Mouse (Mus musculus) limb, embryonic 15.5 days (tissue): ENCODE measurements around the gene Mov10l1. TPM values are rescaled to one million over a fixed set of nuclear protein-coding genes. Genes with fewer than 3 reads are reported as not detected.

ENCODE experiments used
- ATAC-seq: fragments of 200-750 bp; cut with Nextera tagmentation; 2 replicates; pipeline ENCODE4 v1.8.0; 2017; ENCODE audit warnings: low read depth, moderate TSS enrichment; ENCODE audit not compliant: insufficient number of reproducible peaks, low FRiP score, low TSS enrichment
- H3K27ac ChIP-seq: fragments of 300-500 bp; sonication (generic); 2 replicates; pipeline ENCODE4 v1.5.1; 2015; ENCODE audit warnings: moderate library complexity, mild to moderate bottlenecking, inconsistent platforms
- H3K27me3 ChIP-seq: fragments of 300-500 bp; sonication (generic); 2 replicates; pipeline ENCODE4 v1.6.1; 2015; ENCODE audit warnings: inconsistent platforms
- H3K36me3 ChIP-seq: fragments of 300-500 bp; sonication (generic); 2 replicates; pipeline ENCODE4 v1.6.1; 2015; ENCODE audit warnings: inconsistent platforms
- H3K4me1 ChIP-seq: fragments of 300-500 bp; sonication (generic); 2 replicates; pipeline ENCODE4 v1.6.1; 2015; ENCODE audit warnings: inconsistent platforms
- H3K4me2 ChIP-seq: fragments of 300-500 bp; sonication (generic); 2 replicates; pipeline ENCODE4 v1.6.1; 2015; ENCODE audit warnings: mild to moderate bottlenecking, inconsistent platforms
- H3K4me3 ChIP-seq: fragments of 300-500 bp; sonication (generic); 2 replicates; pipeline ENCODE4 v1.5.1; 2015; ENCODE audit warnings: mild to moderate bottlenecking, inconsistent platforms
- H3K9ac ChIP-seq: fragments of 300-500 bp; sonication (generic); 2 replicates; pipeline ENCODE4 v1.6.1; 2015; ENCODE audit warnings: inconsistent platforms
- H3K9me3 ChIP-seq: fragments of 300-500 bp; sonication (generic); 2 replicates; pipeline ENCODE4 v1.6.1; 2016; ENCODE audit warnings: inconsistent platforms
- WGBS: fragments of 180-500 bp; shearing (Covaris S2); methylation state at CpG from one replicate; pipeline ENCODE4 v1.1.7; 2015; 5-methylcytosine and 5-hydroxymethylcytosine counted together
- polyA plus RNA-seq: library from polyadenylated mRNA; unstranded; fragments of >200 nt; fragmentation: Nextera tagmentation; extraction: Ambion mirVana; gene quantifications from 2 replicates; pipeline ENCODE4 v1.2.1, GENCODE M21; 2015

Mov10l1 gene
- polyA plus RNA-seq, 1 experiment from 2014 or later, result 0.08 TPM

DNA sequence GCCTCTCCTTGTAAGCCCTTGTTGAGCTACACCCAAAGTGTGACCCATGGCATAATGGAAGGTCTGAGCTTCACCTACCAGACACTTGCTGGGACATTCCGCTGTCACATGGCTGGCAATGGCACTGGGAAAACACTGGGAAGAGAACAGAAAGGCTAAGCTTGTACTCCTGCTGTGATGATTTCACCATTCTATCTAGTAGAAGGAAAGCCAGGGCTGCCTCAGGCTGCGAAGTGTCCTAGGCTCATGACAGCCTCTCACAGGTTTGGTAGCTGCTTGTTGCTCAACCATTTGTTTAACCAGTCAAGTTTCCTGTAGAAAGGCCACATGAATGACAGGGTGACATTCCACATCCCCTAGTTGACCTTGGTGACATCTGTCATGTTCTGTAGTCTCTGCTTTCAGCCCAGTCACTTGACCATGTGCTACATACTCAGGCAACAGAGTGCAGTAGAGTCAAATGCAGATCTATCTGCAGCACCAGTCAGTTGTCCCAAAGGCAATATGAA is 18.6 kb upstream of the Mov10l1 start:
- 83% methylated on average over 2 of the region's 2 CpGs for WGBS
- Histone ChIP-seq H3K4me1 (no peaks in the 10 kb centered on the region), H3K4me3 (no peak overlapping the region), H3K9ac (no peak overlapping the region), H3K4me2 (no peak overlapping the region), H3K36me3 (no peaks in the 10 kb centered on the region), H3K9me3 (no peaks in the 10 kb centered on the region), H3K27me3 (0 out of 2 replicates have a peak, but pooled peaks cover 4% of the 10 kb centered on the region), H3K27ac (no peak overlapping the region)
- no peak for ATAC-seq

DNA sequence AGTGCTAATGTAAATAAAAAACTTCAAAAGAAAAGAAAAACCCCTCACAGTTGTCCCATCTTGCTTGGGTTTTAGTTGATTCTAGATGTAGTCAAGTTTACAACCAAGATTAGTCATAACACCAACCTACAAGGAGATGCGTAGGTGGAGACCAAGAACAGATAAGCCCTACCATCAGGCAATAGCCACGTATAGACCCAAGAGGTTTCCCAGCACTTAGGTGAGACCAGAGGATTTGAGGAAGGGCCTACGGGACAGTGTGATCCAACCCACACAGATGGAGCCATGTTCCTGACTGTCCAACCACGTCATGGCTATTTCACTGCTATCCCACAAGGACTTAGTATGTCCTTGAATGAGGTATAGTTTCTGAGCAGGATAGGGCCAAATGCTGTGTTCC is 10.4 kb upstream of the Mov10l1 start:
- no peaks in the 10 kb centered on the region for H3K36me3 ChIP-seq
- H3K4me2 ChIP-seq, result no peak overlapping the region
- ATAC-seq, result no peak
- H3K27me3 ChIP-seq, result no peaks in the 10 kb centered on the region
- H3K4me1 ChIP-seq, result no peaks in the 10 kb centered on the region
- H3K4me3 ChIP-seq, result no peak overlapping the region
- H3K9ac ChIP-seq, result no peak overlapping the region
- H3K9me3 ChIP-seq, result no peaks in the 10 kb centered on the region
- 86% methylated on average over 4 of the region's 4 CpGs for WGBS
- H3K27ac ChIP-seq, result no peak overlapping the region

DNA sequence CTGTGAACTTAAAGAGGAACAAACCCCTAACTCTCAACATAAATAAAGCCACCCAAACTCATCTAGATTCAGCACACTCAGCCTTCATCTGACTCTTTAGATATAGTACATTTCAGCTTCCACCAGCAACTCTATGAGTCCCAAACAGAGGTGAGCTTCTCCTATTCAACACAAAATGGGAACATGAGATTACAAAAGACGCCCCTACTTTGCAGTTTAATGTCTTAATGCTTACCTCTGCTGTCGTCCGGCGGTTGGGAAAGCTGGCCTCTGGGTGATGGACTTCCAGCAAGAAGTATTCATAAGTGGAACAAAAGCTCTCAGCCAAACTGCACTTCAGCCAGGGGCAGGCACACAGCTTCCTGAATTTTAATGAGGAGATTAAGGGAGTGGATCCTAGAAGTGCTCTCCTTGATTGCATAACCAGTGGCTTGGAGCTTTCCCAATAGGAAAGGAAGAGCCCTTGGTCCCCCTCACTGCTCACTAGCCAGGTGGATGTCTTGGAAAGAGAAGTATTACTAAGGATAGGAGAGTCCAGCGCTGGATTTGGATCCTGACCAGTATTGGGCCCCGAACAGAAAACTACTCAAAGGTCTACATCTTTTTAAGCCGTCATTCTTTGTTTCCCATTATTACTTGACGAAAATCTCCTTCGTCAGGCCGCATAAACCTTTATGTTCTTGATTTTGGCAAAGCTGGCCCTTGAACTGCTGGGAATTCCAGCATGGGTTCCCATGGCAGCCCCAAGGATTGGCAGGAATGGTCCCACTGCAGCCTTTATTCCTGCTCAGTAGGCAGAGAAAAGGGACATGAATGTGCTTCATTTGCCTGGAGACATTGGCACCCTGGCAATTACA is 4.2 kb upstream of the Mov10l1 start, which contains the start of gene Mlc1:
TSS of gene Mlc1 (minus strand) at position 727 of the 857 bp plus-strand sequence.
- Histone ChIP-seq H3K36me3 (no peaks in the 10 kb centered on the region), H3K9ac (no peak within 1 kb of the TSS), H3K4me1 (no peaks in the 10 kb centered on the region), H3K9me3 (no peaks in the 10 kb centered on the region), H3K4me3 (no peak within 1 kb of the TSS), H3K4me2 (no peak within 1 kb of the TSS), H3K27me3 (no peaks in the 10 kb centered on the region), H3K27ac (no peak within 1 kb of the TSS)
- ATAC-seq, result no peak
- WGBS, result 73% methylated on average over 10 of the region's 10 CpGs

DNA sequence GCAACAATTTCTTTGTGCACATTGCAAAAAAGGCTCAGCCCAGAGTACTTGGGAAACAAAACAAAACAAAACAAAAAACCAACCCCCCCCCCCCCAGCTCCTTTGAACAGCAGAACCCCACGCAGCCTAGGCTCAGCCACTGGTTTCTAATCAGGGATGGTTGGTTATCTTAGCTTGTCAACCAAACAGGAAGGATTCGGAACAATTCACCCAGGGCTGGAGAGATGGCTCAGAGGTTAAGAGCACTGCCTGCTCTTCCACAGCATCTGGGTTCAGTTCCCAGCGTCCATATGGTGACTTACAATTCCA is 3.6 kb upstream of the Mov10l1 start:
- Histone ChIP-seq H3K27me3 (no peaks in the 10 kb centered on the region), H3K27ac (no peak overlapping the region), H3K4me2 (no peak overlapping the region), H3K9me3 (no peaks in the 10 kb centered on the region), H3K4me3 (no peak overlapping the region), H3K36me3 (no peaks in the 10 kb centered on the region), H3K4me1 (no peaks in the 10 kb centered on the region), H3K9ac (no peak overlapping the region)
- 77% methylated on average over 3 of the region's 3 CpGs for WGBS
- no peak for ATAC-seq

DNA sequence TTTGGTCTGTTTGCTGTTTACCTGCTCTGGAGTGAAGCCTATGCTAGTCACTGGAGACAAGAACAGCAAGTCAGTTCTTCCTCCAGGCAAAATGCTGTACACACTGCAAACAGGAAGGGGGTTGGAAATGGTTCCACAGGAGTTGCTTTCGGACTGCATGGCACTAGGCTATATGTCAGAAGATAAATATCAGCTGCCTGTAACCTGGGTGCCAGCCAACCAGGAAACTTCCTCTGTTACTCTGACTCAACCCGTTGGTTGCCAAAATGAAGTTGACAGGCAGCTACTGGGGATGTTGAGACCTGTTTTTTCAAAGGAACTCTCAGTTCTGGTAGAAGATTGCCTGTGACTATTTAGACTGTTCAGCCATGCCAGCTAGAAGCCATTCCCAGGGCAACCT is 6.5 kb downstream of the Mov10l1 start:
- Histone ChIP-seq H3K4me3 (no peak overlapping the region), H3K36me3 (no peaks in the 10 kb centered on the region), H3K9ac (no peak overlapping the region), H3K9me3 (no peaks in the 10 kb centered on the region), H3K27me3 (no peaks in the 10 kb centered on the region), H3K4me2 (no peak overlapping the region), H3K4me1 (no peaks in the 10 kb centered on the region), H3K27ac (no peak overlapping the region)
- 42% methylated on average over 2 of the region's 2 CpGs for WGBS
- ATAC-seq, result no peak

DNA sequence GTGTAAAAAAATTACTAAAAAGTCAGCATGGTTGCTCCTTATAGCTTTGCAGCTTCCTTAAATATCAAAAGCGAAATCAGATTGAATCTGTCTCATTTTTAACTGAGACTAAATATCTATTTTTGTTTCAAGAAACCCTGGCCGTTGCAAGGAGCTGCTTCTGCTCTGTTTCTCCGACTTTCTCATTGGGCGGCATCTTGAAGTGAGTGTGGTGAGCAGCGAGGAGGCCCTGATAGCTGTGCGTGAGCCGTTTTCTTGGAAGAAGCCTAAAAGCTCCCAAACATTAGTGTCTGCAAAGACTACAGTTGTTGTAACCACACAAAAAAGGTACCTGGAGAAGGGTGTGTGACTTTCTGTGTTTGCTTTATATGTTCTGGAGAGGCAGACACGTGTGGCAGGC is 15.9 kb downstream of the Mov10l1 start:
- Histone ChIP-seq H3K27ac (no peak overlapping the region), H3K36me3 (no peaks in the 10 kb centered on the region), H3K27me3 (no peaks in the 10 kb centered on the region), H3K4me2 (no peak overlapping the region), H3K4me3 (no peak overlapping the region), H3K9me3 (no peaks in the 10 kb centered on the region), H3K9ac (no peak overlapping the region), H3K4me1 (no peaks in the 10 kb centered on the region)
- 72% methylated on average over 8 of the region's 8 CpGs for WGBS
- ATAC-seq, result no peak

DNA sequence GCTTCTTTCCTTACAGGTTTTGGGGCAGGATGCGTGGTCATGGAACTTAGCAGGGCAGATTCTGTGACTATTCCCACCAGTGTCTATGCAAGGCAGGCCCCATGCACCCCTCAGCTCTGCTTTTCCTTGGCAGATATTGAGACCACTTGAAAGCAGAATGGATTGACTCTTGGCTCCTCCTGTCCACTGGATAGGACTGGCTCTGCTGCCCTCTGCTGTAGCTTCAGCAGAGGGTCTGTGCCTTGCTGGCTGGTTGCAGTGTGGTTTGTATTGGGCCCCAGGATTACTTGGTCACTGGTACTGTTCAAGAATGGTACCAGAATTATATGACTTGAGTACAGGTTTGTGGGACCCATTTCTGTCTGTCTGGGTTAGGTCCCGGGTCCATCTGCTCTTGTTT is 16.4 kb downstream of the Mov10l1 start:
- Histone ChIP-seq H3K27ac (no peak overlapping the region), H3K4me2 (no peak overlapping the region), H3K27me3 (no peaks in the 10 kb centered on the region), H3K9ac (no peak overlapping the region), H3K4me1 (no peaks in the 10 kb centered on the region), H3K36me3 (no peaks in the 10 kb centered on the region), H3K4me3 (no peak overlapping the region), H3K9me3 (no peaks in the 10 kb centered on the region)
- no peak for ATAC-seq
- WGBS, result 85% methylated on average over 2 of the region's 2 CpGs

DNA sequence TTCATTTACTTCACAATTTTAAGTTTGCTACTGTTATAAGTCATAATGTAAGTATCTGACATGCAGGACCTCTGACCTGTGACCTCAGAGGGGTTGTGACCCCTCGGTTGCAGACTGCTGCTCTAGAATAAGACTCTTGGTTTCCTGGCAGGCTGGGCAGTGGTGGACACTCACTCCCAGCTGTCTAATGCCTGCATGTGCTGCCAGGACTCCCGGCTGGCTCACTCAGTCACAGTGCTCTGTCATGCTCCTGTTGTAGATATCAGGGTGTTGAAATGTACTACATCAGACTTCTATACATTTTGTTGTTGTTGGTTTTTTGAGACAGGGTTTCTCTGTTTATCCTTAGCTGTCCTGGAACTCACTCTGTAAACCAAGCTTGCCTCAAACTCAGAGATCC is 17.7 kb downstream of the Mov10l1 start:
- H3K4me1 ChIP-seq, result no peaks in the 10 kb centered on the region
- no peak overlapping the region for H3K4me3 ChIP-seq
- no peak for ATAC-seq
- H3K9ac ChIP-seq, result no peak overlapping the region
- 70% methylated on average over 2 of the region's 2 CpGs for WGBS
- no peaks in the 10 kb centered on the region for H3K36me3 ChIP-seq
- no peak overlapping the region for H3K4me2 ChIP-seq
- H3K27me3 ChIP-seq, result no peaks in the 10 kb centered on the region
- H3K9me3 ChIP-seq, result no peaks in the 10 kb centered on the region
- no peak overlapping the region for H3K27ac ChIP-seq

DNA sequence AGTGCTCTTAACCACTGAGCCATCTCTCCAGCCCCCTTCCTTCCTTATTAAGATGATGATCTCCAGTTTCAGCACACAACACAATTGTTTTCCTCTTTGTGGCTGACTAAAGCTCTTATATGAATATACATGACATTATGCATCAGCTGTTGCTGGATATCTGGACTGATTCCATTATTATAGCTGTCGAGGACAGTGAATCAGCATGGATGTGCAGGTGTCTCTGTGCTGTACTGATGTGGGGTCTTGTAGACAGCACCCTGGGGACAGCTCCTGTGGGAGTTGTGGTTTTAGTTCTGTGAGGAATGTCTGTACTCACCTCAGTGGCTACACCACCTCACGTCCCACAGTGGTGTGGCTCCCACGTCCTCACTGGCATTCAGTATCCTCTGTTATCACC is 18.5 kb downstream of the Mov10l1 start:
- WGBS, result 66% methylated on average over 3 of the region's 3 CpGs
- no peaks in the 10 kb centered on the region for H3K27me3 ChIP-seq

DNA sequence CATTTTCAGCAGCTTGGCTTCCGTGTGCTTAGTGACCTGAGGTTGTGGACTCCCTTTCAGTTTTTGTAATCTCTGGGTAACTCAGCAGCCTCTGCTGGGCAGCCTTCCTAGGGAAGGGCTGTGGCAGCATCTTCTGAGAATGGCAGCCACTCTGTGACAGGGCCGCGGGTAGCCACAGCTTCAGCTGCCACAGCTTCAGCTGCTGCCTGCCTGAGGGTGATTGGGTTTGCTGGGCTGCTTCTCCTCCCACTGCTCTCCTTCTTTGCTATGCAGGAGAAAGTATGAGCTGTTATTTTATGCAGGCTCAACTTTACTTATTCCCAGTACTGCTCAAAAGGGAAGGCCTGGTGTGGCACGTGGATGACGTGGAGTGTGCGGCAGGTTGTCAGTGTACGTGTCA is 24.3 kb downstream of the Mov10l1 start:
- Histone ChIP-seq H3K4me3 (no peak overlapping the region), H3K27ac (no peak overlapping the region), H3K9ac (no peak overlapping the region), H3K9me3 (no peaks in the 10 kb centered on the region), H3K27me3 (no peaks in the 10 kb centered on the region), H3K36me3 (no peaks in the 10 kb centered on the region), H3K4me2 (no peak overlapping the region), H3K4me1 (no peaks in the 10 kb centered on the region)
- ATAC-seq, result no peak
- WGBS, result 84% methylated on average over 7 of the region's 7 CpGs

More for the DNA sequence above, 18.5 kb downstream of the Mov10l1 start:
- no peak for ATAC-seq
- Histone ChIP-seq H3K36me3 (no peaks in the 10 kb centered on the region), H3K4me2 (no peak overlapping the region), H3K27ac (no peak overlapping the region), H3K4me3 (no peak overlapping the region), H3K9ac (no peak overlapping the region), H3K9me3 (no peaks in the 10 kb centered on the region), H3K4me1 (no peaks in the 10 kb centered on the region)

DNA sequence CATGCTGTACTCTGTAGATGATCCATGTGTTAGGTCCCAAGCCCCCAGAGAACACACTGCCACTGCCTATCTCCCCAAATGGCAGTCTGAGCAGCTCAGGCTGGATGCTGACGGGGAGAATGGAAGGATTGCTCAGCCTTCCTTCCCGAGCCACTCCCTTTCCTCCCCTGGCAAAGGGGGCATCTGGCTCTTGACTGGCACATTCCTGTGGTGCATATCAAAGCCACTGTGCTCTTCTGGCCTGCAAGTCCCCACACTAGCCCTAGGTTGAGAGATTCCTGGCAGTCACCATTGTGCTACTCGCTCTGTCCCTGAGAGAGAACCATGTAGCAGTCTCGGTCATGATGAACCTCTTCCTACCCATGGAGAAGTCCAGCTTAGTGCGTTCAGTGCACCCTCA is 25.1 kb downstream of the Mov10l1 start:
- WGBS, result 76% methylated on average over 5 of the region's 5 CpGs
- Histone ChIP-seq H3K36me3 (no peaks in the 10 kb centered on the region), H3K4me1 (no peaks in the 10 kb centered on the region), H3K9me3 (no peaks in the 10 kb centered on the region), H3K4me3 (no peak overlapping the region), H3K9ac (no peak overlapping the region), H3K4me2 (no peak overlapping the region), H3K27ac (no peak overlapping the region), H3K27me3 (no peaks in the 10 kb centered on the region)
- ATAC-seq, result no peak

DNA sequence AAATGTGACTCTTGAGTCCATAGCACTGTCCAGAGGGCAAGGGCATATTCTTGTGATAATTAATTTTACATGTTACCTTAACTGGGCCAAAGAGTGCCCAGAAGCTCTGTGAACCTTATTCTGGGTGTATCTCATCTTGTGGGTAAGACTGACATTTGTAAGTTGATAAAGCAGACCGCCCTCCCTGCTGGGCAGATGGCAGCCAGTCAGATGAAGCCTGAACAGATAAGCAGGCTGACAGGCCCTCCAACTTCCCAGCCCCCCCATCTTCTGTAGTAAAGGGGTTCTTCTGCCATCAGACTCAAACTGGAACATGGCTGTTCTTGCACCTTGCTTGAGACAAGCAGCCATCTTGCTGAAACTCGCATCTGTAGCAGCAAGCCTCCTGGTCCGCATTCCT is 34.0 kb downstream of the Mov10l1 start:
- no peak overlapping the region for H3K9ac ChIP-seq
- 89% methylated on average over 3 of the region's 3 CpGs for WGBS
- ATAC-seq, result no peak
- no peaks in the 10 kb centered on the region for H3K9me3 ChIP-seq
- H3K4me3 ChIP-seq, result no peak overlapping the region
- no peak overlapping the region for H3K27ac ChIP-seq
- no peaks in the 10 kb centered on the region for H3K27me3 ChIP-seq
- no peak overlapping the region for H3K4me2 ChIP-seq
- H3K36me3 ChIP-seq, result no peaks in the 10 kb centered on the region
- H3K4me1 ChIP-seq, result no peaks in the 10 kb centered on the region

DNA sequence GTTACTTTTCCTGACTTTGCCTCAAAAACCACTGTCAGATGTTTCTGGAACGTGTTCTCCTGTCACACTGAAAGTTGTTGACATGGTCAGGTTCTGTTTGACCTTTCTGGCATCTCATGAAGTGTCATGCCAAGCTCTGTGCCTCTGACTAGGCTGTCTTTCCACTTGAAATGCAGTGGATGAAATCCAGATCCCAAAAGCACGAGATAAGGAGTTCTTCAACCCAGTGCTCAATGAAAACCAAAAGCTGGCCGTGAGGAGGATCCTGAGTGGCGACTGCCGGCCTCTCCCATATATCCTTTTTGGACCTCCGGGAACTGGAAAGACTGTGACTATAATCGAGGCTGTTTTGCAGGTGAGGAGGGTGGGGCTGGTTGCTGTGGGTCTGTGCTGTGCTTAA is 37.4 kb downstream of the Mov10l1 start:
- Histone ChIP-seq H3K36me3 (no peaks in the 10 kb centered on the region), H3K4me2 (no peak overlapping the region), H3K27ac (no peak overlapping the region), H3K9ac (no peak overlapping the region), H3K4me3 (no peak overlapping the region), H3K4me1 (no peaks in the 10 kb centered on the region), H3K9me3 (no peaks in the 10 kb centered on the region), H3K27me3 (no peaks in the 10 kb centered on the region)
- WGBS, result 71% methylated on average over 7 of the region's 7 CpGs
- no peak for ATAC-seq
